Mouse (Mus musculus) embryonic fibroblast, embryonic 13.5 days (primary cell): ENCODE measurements around the gene Mrpl21. TPM values are rescaled to one million over a fixed set of nuclear protein-coding genes. Genes with fewer than 3 reads are reported as not detected.
A peak's percentile ranks its signal among the peaks of the same experiment; 100 is the strongest.

Source experiments
- H3K27ac ChIP-seq: 2 replicates; pipeline ENCODE4 v1.5.1; 2012; ENCODE audit warnings: low read length, control low read depth, inconsistent platforms; ENCODE audit not compliant: insufficient read depth
- H3K4me1 ChIP-seq: 2 replicates; pipeline ENCODE4 v1.6.1; 2011; ENCODE audit warnings: low read length; ENCODE audit not compliant: control insufficient read depth, insufficient read depth
- H3K4me3 ChIP-seq: 2 replicates; pipeline ENCODE4 v1.5.1; 2011; ENCODE audit warnings: mild to moderate bottlenecking, control low read depth, low read length; ENCODE audit not compliant: insufficient read depth
- CTCF ChIP-seq: IDR thresholded peaks from 2 replicates; pipeline ENCODE4 v1.5.1; 2011; ENCODE audit warnings: mild to moderate bottlenecking, control low read depth, low read length, moderate library complexity, borderline replicate concordance; ENCODE audit not compliant: insufficient read depth
- POLR2A ChIP-seq: IDR thresholded peaks from 2 replicates; pipeline ENCODE4 v1.6.1; 2011; ENCODE audit warnings: low read depth, mild to moderate bottlenecking, control low read depth, low read length, moderate library complexity
- polyA plus RNA-seq: library from polyadenylated mRNA; stranded (reverse); fragments of >200 nt; gene quantifications from 2 replicates; pipeline ENCODE4 v1.2.4, GENCODE M21; 2011; ENCODE audit warnings: low read depth; ENCODE audit not compliant: missing spikeins, insufficient read length

Gene Mrpl21
- polyA plus RNA-seq = 47.9 and 54.3 TPM in 2 replicates

DNA sequence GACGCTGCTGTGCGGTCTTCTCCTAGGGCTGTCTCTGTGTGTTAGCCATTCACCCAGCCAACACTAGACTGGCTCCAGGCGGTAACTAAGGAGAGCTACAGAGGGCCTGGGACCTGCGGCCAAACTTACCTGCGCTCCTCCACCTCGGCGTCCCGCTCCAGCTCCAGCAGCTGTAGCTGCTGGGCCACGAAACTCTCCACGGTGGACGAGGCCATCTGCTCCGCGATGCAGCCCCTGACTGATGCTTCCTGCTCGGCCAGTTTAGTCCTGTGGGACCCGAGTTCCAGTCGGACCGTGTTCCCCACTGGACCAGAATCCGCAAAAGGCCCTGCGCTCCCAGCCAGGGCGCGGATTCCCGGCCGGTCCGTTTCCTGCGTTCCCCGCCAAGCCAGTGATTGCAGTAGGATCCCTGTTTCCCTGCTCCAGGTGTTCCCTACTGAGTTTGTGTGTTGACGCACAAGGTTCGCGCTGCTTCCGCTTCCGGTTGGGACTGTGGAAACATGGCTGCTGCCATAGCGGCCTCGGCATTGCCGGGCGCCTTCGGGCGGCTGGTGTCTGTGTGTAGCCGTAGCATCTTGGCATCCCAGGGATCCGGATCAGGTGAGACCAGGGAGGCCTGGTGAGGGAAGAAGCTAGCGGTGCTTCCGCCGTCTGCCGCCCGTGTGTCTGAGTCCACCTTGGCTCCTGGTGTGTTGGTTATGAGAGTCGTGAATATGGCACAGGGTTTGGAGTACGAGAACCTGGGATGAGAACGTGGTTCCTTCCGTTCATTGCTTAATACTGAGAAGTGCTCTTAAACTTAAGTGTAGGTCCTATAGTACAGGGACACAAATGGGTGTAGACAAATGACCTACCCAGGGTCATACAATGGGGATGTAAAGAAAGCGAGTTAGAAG, at the start of gene Mrpl21, which contains the start of gene Ighmbp2:
TSS of gene Mrpl21 (plus strand) at position 330 of the 896 bp plus-strand sequence.
TSS of gene Ighmbp2 (minus strand) at position 446 of the 896 bp plus-strand sequence.
- Histone ChIP-seq H3K27ac (0 out of 2 replicates have a peak within 1 kb of the TSS, but pooled peaks have one; percentile 9), H3K4me3 (peak within 1 kb of the TSS; percentile 89)

DNA sequence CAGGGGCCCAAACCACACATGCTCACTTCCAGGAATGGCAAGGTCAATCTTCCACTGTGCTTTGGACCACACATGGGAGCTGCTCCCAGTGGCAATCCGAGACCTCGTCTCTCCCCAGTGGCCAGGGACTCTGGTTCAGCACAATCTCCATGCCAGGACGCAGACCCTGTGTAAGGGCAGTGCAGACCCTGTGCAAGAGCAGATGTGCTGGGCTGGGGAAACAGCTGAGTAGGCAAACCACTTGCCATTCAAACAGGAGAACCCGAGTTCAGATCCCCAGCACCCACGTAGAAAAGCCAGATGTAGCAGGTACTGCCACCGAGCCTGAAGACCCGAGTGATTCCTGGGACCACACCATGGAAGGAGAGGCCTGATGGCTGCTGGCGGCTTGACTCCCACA, 22.7 kb upstream of the Mrpl21 start:
- no peak for TF ChIP-seq POLR2A
- no peak for TF ChIP-seq CTCF
- no peak overlapping the region for H3K27ac ChIP-seq
- no peaks in the 10 kb centered on the region for H3K4me1 ChIP-seq

More for the DNA sequence above, at the start of gene Mrpl21, which contains the start of gene Ighmbp2:
- no peaks in the 10 kb centered on the region for H3K4me1 ChIP-seq
- TF ChIP-seq CTCF (no peak), POLR2A (peak; percentile 79)

DNA sequence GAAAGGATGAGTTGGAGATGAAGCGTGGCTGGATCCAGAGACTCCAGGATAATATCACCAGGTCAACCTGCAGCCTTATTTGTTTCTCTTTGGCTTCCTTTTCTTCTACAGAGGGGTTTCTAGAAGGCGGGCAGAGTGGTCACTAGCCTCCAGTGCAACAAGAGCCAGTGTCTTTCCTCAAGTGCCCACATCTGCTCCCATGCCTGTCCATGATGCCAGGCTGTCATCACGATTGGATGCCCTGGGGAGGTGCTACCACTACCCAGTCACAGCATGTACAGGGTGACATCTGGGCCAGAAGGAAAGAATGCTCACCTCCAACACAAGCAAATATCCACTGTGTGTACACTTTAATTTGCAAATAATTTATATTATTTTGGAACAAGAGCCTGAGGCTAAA, 22.1 kb upstream of the Mrpl21 start:
- Histone ChIP-seq H3K27ac (no peak overlapping the region), H3K4me1 (no peaks in the 10 kb centered on the region), H3K4me3 (no peak overlapping the region)
- no peak for TF ChIP-seq CTCF
- TF ChIP-seq POLR2A = no peak

More for the DNA sequence above, 22.7 kb upstream of the Mrpl21 start:
- no peak overlapping the region for H3K4me3 ChIP-seq

DNA sequence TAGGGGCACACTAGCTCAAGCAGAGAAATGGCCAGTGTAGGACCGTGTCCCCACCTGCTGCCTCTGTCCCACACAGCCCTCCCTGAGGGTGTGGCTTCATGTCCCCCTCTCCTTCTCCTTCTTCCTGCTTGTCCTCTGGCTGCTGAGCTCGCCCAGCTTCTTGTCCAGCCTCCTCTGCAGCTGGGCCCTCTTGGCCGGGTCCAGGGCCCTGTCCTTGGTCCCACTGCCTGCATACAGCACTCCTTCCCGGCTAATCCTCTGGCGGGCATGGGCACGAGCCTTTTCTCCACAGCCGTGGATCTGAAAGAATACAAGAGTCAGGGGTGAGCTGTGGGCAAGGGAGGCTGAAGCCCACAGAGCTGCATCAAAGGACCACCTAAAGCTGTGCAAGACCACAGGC, 21.4 kb upstream of the Mrpl21 start:
- TF ChIP-seq CTCF = no peak
- TF ChIP-seq POLR2A = no peak
- H3K4me1 ChIP-seq = no peaks in the 10 kb centered on the region
- no peak overlapping the region for H3K27ac ChIP-seq
- H3K4me3 ChIP-seq = no peak overlapping the region

DNA sequence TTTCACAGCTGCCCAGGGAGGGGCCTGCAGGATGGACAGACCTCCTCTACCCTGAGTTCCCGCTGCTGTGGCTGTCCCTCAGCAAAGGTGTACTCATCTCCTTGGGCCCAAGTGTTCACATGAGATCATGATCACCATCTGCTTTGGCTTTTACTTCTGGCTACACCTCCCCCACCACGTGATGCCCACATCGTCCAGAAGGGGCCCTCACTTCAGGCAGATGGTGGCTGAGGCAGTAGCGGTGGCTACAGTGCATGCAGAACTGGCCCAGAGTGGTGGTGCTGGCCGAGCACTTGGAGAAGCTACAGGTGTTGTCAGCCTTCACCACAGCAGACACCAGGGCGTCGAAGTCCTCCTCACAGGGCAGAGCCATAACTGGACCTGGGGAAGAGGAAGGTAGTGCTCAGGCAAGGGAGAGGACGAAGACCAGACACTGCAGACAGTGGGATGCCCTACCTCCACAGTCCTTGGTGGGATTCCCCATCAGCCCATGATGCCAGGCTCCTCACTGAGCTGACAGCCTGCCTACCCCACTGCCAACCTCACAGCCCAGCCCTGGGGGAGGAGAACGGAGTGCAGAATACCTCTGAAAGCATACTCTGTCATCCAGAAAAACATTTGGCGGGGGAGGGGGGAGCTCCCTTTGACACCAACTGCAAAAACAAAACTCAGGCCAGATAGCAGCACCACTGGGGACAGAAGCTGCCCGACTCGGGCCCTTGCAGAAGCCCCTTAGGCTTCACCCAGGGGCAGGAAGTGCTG, 20.8 kb upstream of the Mrpl21 start:
- H3K4me1 ChIP-seq = no peaks in the 10 kb centered on the region
- TF ChIP-seq CTCF (no peak), POLR2A (no peak)
- H3K4me3 ChIP-seq = no peak overlapping the region
- H3K27ac ChIP-seq = no peak overlapping the region

DNA sequence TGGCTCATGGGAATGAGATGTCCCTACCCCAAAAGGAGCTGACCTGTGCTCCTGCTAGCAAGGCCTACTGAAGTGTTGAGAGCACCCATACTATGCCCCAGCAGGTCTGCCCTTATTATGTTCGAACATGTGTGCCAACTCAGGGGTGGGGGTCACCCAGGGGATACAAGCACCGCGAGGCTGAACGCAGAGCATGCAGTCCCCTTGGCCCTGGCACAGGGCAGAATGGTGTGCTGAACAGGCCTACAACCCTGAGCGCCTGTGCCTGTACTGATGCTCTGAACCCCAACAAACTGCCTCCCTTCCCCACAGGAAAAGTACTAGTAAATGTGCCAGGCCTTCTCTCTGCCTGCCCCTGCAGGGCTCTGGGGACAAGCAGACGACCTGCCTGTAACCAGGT, 18.4 kb upstream of the Mrpl21 start:
- TF ChIP-seq POLR2A (no peak), CTCF (no peak)
- no peaks in the 10 kb centered on the region for H3K4me1 ChIP-seq
- H3K4me3 ChIP-seq = no peak overlapping the region
- H3K27ac ChIP-seq = no peak overlapping the region

DNA sequence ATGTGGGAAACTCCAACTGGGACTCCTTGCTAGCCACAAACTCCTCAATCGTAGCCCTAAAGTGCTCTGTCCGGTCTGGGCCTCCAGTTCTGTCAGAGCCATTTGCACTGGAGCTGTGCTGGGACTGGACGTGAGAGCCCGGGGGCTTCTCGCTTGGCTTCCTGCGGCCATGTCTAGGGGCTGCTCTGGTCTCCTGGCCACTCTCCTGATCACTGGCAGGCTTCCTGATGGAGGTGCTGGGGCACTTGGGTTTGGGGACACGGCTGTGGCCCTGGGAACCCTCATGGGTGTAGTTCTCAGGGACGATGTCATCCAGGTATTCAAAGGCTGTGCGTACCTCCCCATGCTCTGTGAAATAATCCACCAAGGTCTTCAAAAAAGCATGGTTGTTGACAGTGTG, 17.5 kb upstream of the Mrpl21 start:
- TF ChIP-seq POLR2A (no peak), CTCF (no peak)
- H3K4me3 ChIP-seq = no peak overlapping the region
- no peaks in the 10 kb centered on the region for H3K4me1 ChIP-seq
- H3K27ac ChIP-seq = no peak overlapping the region

DNA sequence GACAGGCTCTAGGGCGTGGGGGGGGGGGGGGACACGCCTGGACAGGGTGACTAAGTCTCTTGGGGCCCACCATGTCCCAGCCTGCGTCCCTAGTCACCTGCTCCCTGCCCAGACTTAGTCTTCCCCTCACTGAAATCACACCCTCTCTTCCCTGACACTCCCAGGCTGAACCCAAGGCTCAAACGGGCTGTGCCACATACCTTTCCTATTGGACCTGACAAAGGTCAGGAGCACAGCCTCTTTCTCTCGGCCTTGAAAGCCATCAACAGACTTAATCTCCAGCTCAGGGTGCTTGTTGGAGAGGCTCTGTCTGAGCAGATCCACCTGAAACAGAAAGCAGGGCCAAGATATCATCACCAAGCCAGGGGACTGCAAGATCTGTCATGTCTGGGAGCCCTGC, 16.6 kb upstream of the Mrpl21 start:
- TF ChIP-seq CTCF (no peak), POLR2A (no peak)
- no peak overlapping the region for H3K27ac ChIP-seq
- H3K4me1 ChIP-seq = no peaks in the 10 kb centered on the region
- H3K4me3 ChIP-seq = no peak overlapping the region

DNA sequence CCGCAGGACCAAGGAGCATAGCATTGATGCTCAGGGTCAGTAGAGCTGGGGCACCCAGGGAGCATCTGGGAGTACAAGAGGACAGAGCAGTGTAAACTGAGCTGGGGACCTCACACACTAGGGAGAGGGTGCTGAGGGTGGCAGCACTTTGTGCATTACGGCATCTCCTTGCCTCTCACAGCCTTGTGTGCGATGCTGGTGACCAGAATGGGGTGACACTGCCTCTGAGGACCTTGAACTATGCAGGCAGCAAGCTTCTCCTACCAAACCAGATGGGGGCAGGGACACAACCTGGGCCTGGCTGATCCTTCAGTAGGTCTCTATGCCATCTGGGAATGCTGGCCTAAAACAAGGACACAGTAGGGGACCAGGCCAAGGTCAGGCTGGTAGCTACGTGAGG, 16.0 kb upstream of the Mrpl21 start:
- TF ChIP-seq CTCF = no peak
- TF ChIP-seq POLR2A = no peak
- Histone ChIP-seq H3K4me1 (no peaks in the 10 kb centered on the region), H3K4me3 (no peak overlapping the region), H3K27ac (no peak overlapping the region)

DNA sequence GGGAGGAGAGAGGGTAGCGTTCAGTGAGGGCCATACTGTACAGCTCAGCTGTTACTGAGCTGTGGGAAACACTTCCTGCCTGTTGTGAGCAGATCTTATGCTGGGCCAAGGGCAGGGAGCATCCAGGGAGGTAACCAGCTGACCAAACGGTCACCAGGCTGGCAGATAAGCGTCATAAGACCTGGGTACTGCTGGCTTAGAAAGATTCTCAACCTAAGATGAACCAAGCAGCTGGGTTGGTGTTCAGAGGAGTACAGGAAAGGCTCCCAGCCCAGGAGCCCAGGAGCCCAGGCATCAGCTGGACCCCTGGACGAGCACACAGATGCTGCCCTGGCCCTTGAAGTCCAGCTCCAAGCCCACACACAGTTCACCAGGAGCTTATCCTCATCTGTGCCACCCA, 15.4 kb upstream of the Mrpl21 start:
- Histone ChIP-seq H3K4me1 (no peaks in the 10 kb centered on the region), H3K4me3 (no peak overlapping the region), H3K27ac (no peak overlapping the region)
- TF ChIP-seq POLR2A (no peak), CTCF (no peak)
